Mouse (Mus musculus) A20 (cell line): ENCODE measurements around the gene Capn15.

ENCODE experiments used
- DNase-seq: peaks from one replicate; pipeline ENCODE4 v3.0.0-alpha.2; 2011; ENCODE audit warnings: low read depth, low spot score

Gene Capn15

GRCm38 (mm10) chr17:25919786-25920642 lies 65.6 kb downstream of the Capn15 start:
- DNase-seq, result peak; percentile 100

DNA sequence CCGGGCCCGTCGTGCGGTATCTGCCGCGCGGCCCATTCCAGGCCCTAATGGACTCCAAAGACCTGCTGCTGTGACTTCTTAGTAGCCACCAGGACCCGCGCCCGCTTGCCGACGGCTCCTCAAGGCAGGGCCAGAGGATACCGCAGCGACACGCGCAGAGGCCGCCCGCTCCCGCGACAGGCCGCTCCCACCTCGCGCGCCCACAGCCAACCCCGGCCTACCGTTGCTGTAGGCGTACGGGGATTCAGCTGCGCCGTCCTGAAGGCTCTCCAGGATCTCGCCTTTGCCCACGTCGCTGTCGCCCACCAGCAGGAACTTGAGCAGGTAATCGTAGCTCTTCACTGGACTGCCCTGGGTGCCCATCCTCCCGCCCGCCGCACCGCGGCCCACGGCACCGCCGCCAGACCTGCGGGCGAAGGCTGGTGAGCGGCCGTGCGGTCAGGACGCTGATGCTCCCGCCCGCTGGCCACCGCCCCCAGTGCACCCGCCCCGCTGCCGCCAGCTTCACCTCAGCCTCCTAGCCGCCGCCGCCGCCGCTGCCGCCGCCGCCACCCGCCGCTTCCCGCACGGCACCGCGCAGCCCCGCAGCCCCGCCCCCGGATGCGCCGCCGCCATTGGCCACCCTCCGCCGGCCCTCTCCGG lies 66.3 kb downstream of the Capn15 start, which contains the start of gene Rab40c:
Gene Rab40c, minus strand, starts transcription at position 584 of the 642 bp plus-strand sequence.
- DNase-seq, result peak; percentile 55

- DNase-seq, result no peak
Measured at GRCm38 (mm10) chr17:25918037-25918750, 67.4 kb downstream of the Capn15 start.

- DNase-seq, result no peak
Measured at GRCm38 (mm10) chr17:25916931-25917647, 68.5 kb downstream of the Capn15 start.

DNA sequence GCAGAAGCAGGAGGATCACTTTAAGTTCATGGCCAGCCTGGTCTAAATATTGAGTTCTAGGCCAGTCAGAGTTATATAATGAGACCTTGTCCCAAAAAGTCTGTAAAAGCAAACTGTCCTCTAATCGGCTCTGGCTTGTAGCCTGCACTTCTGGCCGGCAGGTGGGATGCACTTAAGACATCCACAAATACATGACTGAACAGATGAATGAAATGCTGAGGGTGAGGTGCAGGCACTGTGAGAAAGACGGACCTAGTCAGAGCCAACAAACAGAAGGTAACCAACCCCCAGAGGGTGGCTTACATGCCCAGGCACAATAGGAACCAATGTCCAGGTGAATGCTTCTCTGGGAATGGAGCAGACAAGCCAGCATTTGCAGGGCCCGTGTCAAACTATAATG lies 71.3 kb downstream of the Capn15 start:
- no peak for DNase-seq

DNA sequence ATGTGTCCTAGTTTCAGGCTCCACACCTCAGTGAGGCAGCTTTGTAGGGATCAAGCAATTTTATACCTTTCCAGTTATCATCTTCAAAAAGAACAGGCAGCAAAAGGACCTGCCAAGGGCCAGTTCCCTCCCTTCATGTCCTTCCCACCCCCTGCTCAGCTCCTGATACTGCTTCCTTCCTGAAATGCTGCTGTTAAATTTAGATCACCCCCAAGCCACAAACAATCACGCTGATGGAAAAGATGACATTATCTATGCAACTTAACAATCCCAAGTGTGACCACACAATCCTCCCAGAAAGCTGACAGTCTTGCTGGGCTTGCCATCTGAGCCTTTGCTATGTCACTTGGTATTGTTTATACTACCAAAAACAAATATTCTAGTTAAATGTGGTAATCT lies 71.7 kb downstream of the Capn15 start:
- no peak for DNase-seq

DNA sequence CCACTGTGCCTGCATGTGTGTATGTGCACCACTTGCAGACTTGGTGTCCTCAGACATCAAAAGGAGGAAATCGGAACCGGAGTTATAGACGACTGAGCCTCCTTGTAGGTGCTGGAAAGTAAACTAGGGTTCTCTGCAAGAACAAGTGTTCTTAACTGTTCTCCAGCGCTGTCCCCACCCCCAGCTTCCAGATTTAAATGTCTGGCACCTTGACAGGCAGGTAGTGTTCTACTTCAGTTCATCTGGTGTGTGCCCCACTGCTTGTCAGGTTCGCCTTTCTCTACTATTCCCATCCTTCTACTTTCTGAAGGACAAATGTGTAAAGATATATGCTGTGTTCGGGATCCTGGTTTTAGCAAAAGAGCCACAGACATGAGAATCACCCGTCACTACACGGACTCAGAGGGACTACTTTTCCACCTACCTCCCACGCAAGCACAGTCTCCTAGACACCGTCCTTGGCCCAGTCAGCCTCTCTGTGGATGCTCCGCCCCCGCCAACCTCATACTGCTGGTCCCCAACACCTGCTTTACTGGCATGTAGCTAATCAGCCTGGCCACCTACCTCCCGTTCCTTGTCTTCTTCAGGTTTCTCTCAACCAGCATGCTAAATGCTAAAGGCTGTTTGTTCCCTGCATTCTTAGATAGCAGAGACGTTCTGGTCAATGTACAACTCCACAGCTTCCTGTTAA lies 72.3 kb downstream of the Capn15 start:
- DNase-seq, result no peak

DNA sequence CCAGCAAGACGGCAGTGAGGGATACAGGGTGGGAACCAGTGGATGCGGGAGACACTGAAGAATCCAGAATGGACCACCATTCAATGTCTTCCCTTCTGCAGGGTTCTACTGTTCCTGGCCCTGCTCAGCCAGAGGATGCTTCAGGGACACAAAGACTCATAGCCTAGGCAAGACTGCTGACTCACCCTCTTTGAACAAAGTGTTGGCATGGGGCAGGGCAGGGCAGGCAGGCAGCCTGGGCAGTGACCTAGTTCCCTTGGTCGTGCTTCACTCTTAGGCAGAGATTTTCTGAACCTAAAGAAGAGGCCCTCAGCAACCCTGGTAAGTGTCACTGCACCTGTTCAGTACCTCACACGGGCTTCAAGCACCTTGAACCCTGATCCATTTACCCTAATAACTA lies 73.8 kb downstream of the Capn15 start:
- DNase-seq, result no peak
